Mouse (Mus musculus) intestine, postnatal 0 days (tissue): ENCODE results near the gene Usp43. TPM values are rescaled to one million over a fixed set of nuclear protein-coding genes. Genes with fewer than 3 reads are reported as not detected.

Experiments used
- ATAC-seq: fragments of 200-750 bp; cut with Nextera tagmentation; 2 replicates; pipeline ENCODE4 v1.8.0; 2017; ENCODE audit warnings: mild to moderate bottlenecking, moderate TSS enrichment, moderate library complexity
- H3K27ac ChIP-seq: fragments of 300-500 bp; sonication (generic); 2 replicates; pipeline ENCODE4 v1.5.1; 2014; ENCODE audit warnings: mild to moderate bottlenecking, low read depth, low read length, moderate library complexity
- H3K27me3 ChIP-seq: fragments of 300-500 bp; sonication (generic); replicated peaks from 2 replicates; pipeline ENCODE4 v1.6.1; 2014; ENCODE audit warnings: low read length, mixed read lengths; ENCODE audit not compliant: control insufficient read depth, insufficient read depth
- H3K36me3 ChIP-seq: fragments of 300-500 bp; sonication (generic); 2 replicates; pipeline ENCODE4 v1.6.1; 2014; ENCODE audit warnings: mild to moderate bottlenecking, moderate library complexity; ENCODE audit not compliant: control insufficient read depth, insufficient read depth
- H3K4me1 ChIP-seq: fragments of 300-500 bp; sonication (generic); replicated peaks from 2 replicates; pipeline ENCODE4 v1.6.1; 2014; ENCODE audit warnings: antibody characterized with exemption, low read length, mixed read lengths; ENCODE audit not compliant: control insufficient read depth, insufficient read depth
- H3K4me2 ChIP-seq: fragments of 300-500 bp; sonication (generic); replicated peaks from 2 replicates; pipeline ENCODE4 v1.6.1; 2014; ENCODE audit warnings: low read depth, mild to moderate bottlenecking, moderate library complexity
- H3K4me3 ChIP-seq: fragments of 300-500 bp; sonication (generic); 2 replicates; pipeline ENCODE4 v1.5.1; 2014; ENCODE audit warnings: low read depth, low read length
- H3K9ac ChIP-seq: fragments of 300-500 bp; sonication (generic); 2 replicates; pipeline ENCODE4 v1.6.1; 2014; ENCODE audit warnings: mild to moderate bottlenecking, low read depth, low read length
- H3K9me3 ChIP-seq: fragments of 300-500 bp; sonication (generic); 2 replicates; pipeline ENCODE4 v1.6.1; 2016; ENCODE audit warnings: mixed run types; ENCODE audit not compliant: control insufficient read depth
- CTCF ChIP-seq: sonication (generic); IDR thresholded peaks from 2 replicates; pipeline ENCODE4 v1.5.1; 2016; ENCODE audit warnings: low read depth, mild to moderate bottlenecking, control low read depth, antibody characterized with exemption, moderate library complexity
- WGBS: fragments of 180-500 bp; shearing (Covaris S2); extraction: QIAGEN DNeasy Blood & Tissue Kit; methylation state at CpG from one replicate; pipeline ENCODE4 v1.1.7; 2014; 5-methylcytosine and 5-hydroxymethylcytosine counted together
- polyA plus RNA-seq: library from polyadenylated mRNA; unstranded; fragments of >200 nt; fragmentation: Nextera tagmentation; extraction: Ambion mirVana; gene quantifications from 2 replicates; pipeline ENCODE4 v1.2.1, GENCODE M21; 2015

The Usp43 gene
- polyA plus RNA-seq, 1 experiment from 2014 or later, result 4.0 TPM

GRCm38 (mm10) chr11:67853996-67854395 lies 68.0 kb downstream of the Usp43 start:
- TF ChIP-seq CTCF, result no peak
- no peak overlapping the region for H3K4me2 ChIP-seq
- H3K27me3 ChIP-seq, result no peaks in the 10 kb centered on the region
- no peaks in the 10 kb centered on the region for H3K9me3 ChIP-seq
- H3K27ac ChIP-seq, result no peak overlapping the region
- H3K9ac ChIP-seq, result no peak overlapping the region
- peaks cover 13% of the 10 kb centered on the region for H3K36me3 ChIP-seq
- H3K4me1 ChIP-seq, result no peaks in the 10 kb centered on the region
- ATAC-seq, result no peak
- H3K4me3 ChIP-seq, result no peak overlapping the region
- WGBS, result 43% methylated on average over 6 of the region's 6 CpGs

GRCm38 (mm10) chr11:67851770-67852169 lies 70.2 kb downstream of the Usp43 start:
- H3K27ac ChIP-seq, result no peak overlapping the region
- H3K4me1 ChIP-seq, result no peaks in the 10 kb centered on the region
- no peaks in the 10 kb centered on the region for H3K27me3 ChIP-seq
- no peak for TF ChIP-seq CTCF
- H3K4me3 ChIP-seq, result no peak overlapping the region
- no peaks in the 10 kb centered on the region for H3K9me3 ChIP-seq
- no peak overlapping the region for H3K4me2 ChIP-seq
- peaks cover 10% of the 10 kb centered on the region for H3K36me3 ChIP-seq
- ATAC-seq, result no peak
- no peak overlapping the region for H3K9ac ChIP-seq
- WGBS, result 58% methylated on average over 5 of the region's 5 CpGs

DNA sequence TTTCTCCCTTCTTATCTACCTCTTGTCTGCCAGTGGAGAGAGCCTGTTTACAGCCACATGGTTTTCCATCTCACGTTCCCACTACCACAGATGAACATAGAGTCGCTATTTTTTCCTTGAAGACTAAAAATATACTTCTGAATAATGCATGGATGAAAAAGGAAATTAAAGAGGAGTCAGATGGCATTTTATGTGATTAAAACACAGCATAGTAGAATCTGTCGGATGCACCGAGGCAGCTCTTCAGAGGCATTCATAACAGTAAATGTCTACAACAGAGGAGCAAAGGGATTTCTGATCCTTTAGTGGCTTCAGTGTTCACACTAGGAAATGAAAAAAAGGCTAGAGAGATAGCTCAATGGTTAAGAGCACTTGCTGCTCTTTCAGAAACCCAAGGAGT lies 76.8 kb downstream of the Usp43 start:
- 75% methylated on average over 4 of the region's 4 CpGs for WGBS
- Histone ChIP-seq H3K27ac (no peak overlapping the region), H3K27me3 (no peaks in the 10 kb centered on the region), H3K36me3 (no peaks in the 10 kb centered on the region), H3K4me2 (no peak overlapping the region), H3K4me1 (no peaks in the 10 kb centered on the region), H3K9ac (no peak overlapping the region), H3K9me3 (no peaks in the 10 kb centered on the region), H3K4me3 (no peak overlapping the region)
- TF ChIP-seq CTCF, result no peak
- no peak for ATAC-seq

DNA sequence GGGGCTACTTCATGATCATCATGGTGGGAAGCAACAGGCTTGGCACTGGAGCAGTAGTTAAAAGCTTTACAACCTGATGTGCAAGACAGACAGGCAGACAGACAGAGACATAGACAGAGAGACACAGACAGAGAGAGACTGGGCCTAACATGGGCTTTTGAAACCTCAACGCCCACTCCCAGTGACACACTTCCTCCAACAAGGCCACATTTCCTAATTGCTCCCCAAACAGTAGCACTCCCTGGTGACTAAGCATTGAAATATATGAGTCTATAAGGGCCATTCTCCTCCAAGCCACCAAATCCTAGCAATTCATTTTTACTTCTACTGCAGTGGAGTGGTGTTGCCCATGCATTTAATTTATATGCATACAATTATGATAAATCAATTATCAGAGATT lies 82.1 kb downstream of the Usp43 start:
- Histone ChIP-seq H3K36me3 (no peaks in the 10 kb centered on the region), H3K27ac (no peak overlapping the region), H3K4me1 (no peaks in the 10 kb centered on the region), H3K27me3 (no peaks in the 10 kb centered on the region), H3K4me2 (no peak overlapping the region), H3K9ac (no peak overlapping the region), H3K9me3 (no peaks in the 10 kb centered on the region), H3K4me3 (no peak overlapping the region)
- no peak for TF ChIP-seq CTCF
- no peak for ATAC-seq
- 81% methylated on average over 1 of the region's 1 CpGs for WGBS

- no peak overlapping the region for H3K27ac ChIP-seq
- H3K4me2 ChIP-seq, result no peak overlapping the region
- no peak overlapping the region for H3K9ac ChIP-seq
- no peak for ATAC-seq
- H3K4me1 ChIP-seq, result no peaks in the 10 kb centered on the region
- no peaks in the 10 kb centered on the region for H3K9me3 ChIP-seq
- no peaks in the 10 kb centered on the region for H3K27me3 ChIP-seq
- H3K36me3 ChIP-seq, result no peaks in the 10 kb centered on the region
- 85% methylated on average over 10 of the region's 10 CpGs for WGBS
- no peak for TF ChIP-seq CTCF
- H3K4me3 ChIP-seq, result no peak overlapping the region
Observed at GRCm38 (mm10) chr11:67835408-67836078, 86.4 kb downstream of the Usp43 start.

- Histone ChIP-seq H3K27me3 (no peaks in the 10 kb centered on the region), H3K4me1 (no peaks in the 10 kb centered on the region), H3K9me3 (no peaks in the 10 kb centered on the region), H3K9ac (no peak overlapping the region), H3K36me3 (no peaks in the 10 kb centered on the region), H3K4me2 (no peak overlapping the region), H3K27ac (no peak overlapping the region), H3K4me3 (no peak overlapping the region)
- ATAC-seq, result no peak
- TF ChIP-seq CTCF, result no peak
- WGBS, result 66% methylated on average over 5 of the region's 5 CpGs
Observed at GRCm38 (mm10) chr11:67831820-67832219, 90.1 kb downstream of the Usp43 start.

GRCm38 (mm10) chr11:67829530-67829929 lies 92.4 kb downstream of the Usp43 start:
- no peak for TF ChIP-seq CTCF
- Histone ChIP-seq H3K27me3 (no peaks in the 10 kb centered on the region), H3K4me3 (no peak overlapping the region), H3K36me3 (no peaks in the 10 kb centered on the region), H3K4me2 (no peak overlapping the region), H3K9ac (no peak overlapping the region), H3K9me3 (no peaks in the 10 kb centered on the region), H3K4me1 (no peaks in the 10 kb centered on the region), H3K27ac (no peak overlapping the region)
- no peak for ATAC-seq
- WGBS, result 59% methylated on average over 6 of the region's 6 CpGs
